Mouse (Mus musculus) heart, postnatal 0 days (tissue): ENCODE data around the gene Olfr1054.

Source experiments
- CTCF ChIP-seq: IDR thresholded peaks from 2 replicates; pipeline ENCODE4 v1.5.1; 2016; ENCODE audit warnings: antibody characterized with exemption, control low read depth, low read depth
- EP300 ChIP-seq: IDR thresholded peaks from 2 replicates; pipeline ENCODE4 v1.6.1; 2016; ENCODE audit warnings: antibody characterized with exemption, low read depth

- TF ChIP-seq EP300 (no peak), CTCF (no peak)
These were observed 43.1 kb downstream of the Olfr1054 start, which contains the start of gene Olfr1052 for GRCm38 (mm10) chr2:86292155-86292554.
